Mouse (Mus musculus) monocyte, adult 5-6 weeks (primary cell): ENCODE measurements around the gene Osbpl5. TPM values are rescaled to one million over a fixed set of nuclear protein-coding genes. Genes with fewer than 3 reads are reported as not detected.

Source experiments
- ATAC-seq: fragments of 153-309, 156-312 bp; replicated peaks from 2 replicates; pipeline ENCODE4 v1.8.0; 2017; ENCODE audit warnings: mild to moderate bottlenecking; ENCODE audit not compliant: low TSS enrichment, insufficient number of reproducible peaks, severe bottlenecking, poor library complexity, low FRiP score
- total RNA-seq: library from RNA; stranded (forward); fragments of 200-1000, 200-491, 200-594 nt; gene quantifications from 3 replicates; pipeline ENCODE4 v1.2.3, GENCODE M21; 2017

The Osbpl5 gene
- total RNA-seq, 1 experiment from 2014 or later = 16.1 TPM

DNA sequence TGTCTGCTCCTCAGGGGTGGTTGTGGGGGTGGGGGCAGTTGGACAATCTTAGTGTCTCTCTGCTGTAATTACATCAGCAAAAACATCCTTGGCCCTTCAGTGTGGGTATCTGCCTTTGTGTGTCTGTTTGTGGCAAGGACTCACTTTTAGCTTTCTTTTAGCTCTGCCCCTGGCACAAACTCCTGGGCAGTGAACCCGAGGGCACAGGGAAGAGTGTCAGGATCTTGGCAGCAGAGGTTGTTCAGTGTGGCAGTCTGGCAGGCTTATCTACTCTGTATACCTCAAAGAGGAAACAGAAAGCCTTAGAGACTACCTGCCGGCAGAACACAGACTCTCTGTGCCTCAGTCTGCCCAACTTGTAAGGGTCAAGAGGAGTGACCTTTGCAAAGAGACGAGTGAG, 911 bp upstream of the Osbpl5 start:
- ATAC-seq = no peak

- ATAC-seq = peak; percentile 90
These were observed 224 bp upstream of the Osbpl5 start for GRCm38 (mm10) chr7:143757027-143757390.

GRCm38 (mm10) chr7:143755357-143756124, 1.2 kb downstream of the Osbpl5 start:
- ATAC-seq = 0 out of 2 replicates have a peak, but pooled peaks have one; percentile 18

DNA sequence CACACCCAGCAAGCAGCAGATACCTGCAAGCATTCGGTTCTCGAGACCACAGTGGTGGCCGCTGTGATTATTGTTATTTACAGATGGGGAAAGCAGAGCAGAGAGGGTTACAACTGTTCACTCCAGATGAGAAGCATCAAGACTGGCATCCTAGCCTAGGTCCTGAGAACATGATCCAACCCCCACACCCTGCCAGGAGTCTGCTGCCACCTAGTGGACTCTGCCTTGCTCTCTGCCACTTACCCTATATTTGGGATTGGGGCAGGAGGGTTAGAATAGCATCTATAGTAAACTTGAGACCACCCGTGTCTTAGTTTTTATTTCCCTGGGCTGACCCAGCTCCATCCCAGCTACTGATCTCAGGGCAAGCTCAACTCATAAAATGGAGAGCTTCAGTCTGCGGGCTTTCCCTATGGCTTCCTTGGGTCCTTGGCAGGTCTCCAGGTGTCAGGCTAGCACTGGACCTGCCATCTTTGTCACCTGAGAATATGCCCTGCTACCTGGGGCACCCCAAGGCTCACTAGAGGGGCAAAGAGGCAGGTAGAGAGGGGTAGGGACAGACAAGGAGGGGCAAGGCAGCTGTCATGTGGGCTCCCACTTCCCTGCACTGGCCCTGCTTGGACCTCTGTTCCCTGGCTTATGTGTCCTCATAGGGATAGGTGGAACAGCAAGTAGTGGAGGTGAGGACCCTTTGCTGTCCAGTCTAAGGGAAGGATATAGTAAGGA, 2.6 kb downstream of the Osbpl5 start:
- ATAC-seq = no peak

DNA sequence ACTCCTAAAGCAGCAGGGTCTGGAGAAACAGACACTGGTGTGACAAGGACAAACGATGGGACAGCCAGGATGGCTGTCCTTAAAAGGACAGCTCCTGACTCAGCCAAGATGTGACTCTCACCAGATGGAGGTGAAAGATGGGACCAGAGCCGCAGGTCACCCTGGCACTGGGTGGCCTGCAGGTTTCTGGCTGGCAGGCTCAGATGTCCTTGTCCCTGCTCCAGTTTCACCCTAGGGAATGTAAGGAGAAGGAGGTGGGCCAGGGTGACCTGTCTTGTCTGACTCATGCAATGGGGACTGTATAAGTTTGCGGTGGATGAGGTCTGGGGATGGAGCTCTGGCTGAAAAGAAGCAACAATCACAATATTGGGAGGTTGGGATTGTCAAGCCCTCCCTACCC, 4.2 kb downstream of the Osbpl5 start:
- no peak for ATAC-seq

GRCm38 (mm10) chr7:143752056-143752455, 4.7 kb downstream of the Osbpl5 start:
- ATAC-seq = no peak

GRCm38 (mm10) chr7:143751380-143751779, 5.4 kb downstream of the Osbpl5 start:
- ATAC-seq = no peak

GRCm38 (mm10) chr7:143749045-143749444, 7.7 kb downstream of the Osbpl5 start:
- ATAC-seq = no peak

DNA sequence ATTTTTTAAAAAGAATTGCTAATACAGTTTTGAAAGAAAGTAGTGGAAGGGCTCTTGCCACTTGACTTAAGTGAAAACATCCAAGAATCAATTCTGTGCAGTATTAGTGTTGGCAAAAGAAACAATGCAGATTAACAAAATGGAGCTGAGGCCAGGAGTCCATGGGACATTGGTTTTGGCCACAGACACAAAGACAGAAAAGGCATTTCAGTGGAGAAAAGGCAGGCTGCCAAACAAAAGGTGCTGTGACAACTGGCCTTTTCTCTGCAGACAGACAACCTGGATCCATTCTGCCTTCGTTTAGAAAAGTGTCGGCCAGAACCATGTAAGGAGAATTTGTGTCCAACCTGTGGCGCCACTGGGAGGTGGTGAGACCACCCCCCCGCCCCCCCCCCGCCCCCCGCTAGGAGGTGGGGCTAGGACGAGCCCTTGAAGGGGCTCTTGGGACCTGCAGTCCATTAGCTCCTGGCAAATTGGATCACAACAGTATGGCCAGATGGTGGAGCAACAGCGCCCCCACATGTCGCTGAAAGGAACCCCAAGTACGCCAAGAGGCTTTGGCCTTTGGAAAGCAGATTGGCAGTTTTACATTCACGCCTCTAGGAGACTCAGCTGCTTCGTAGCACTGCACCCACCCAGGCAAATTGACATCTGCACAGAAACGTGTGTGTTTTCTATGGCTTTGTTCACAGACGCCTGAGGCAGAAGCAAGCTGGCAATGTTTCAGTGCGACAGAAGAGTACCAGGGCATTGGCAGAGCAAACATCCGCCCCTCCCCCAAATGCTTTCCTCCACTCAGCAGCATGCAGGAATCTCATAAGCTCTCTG, 8.5 kb downstream of the Osbpl5 start:
- ATAC-seq = peak; percentile 56; the same call in 1 of the 2 replicates

- no peak for ATAC-seq
These were observed 16.1 kb downstream of the Osbpl5 start for GRCm38 (mm10) chr7:143740653-143741052.

DNA sequence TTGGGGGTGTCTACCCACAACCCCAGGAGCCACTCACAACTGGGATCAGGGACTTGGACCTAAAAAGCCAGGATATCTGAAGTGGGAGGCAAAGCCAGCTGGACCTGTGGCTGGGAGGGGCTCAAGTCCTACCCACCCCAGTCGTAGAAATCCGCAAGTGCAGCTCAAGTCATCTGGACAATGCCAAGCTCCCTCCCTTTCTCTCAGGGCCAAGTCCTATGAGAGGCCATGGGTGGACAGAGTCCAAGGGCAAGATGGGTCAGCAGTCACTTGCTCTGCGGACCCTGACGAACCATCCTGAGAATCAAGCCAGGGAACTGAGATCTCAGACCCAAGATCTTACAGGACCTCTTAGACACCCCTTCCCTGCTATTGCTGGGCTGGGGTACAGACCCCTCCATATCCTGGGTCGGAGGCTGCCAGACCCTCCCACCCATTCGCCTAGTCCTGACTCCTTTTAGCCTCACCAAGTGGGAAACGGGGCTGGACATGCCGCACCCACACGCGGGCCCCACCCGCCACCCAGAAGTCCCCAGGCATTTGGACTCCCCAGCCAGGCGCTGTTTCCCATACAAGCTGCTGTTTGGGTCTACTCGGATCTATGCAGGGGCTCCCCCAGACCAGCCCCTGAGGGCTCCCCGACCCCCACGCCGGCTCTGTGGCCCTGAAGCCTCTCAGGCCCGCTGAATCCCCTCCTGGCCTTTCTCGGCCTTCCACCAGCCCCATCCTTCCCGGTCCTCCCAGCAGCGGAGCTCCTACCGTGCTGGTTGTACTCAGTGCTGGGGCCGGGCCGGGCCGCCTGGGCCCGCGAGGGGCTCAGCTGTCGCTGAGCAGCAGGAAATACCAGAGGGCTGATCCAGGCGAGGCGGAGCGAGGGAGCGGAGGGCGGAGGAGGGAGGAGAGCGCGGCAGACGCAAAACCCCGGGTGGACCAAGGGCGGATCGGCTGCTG, 17.0 kb downstream of the Osbpl5 start:
- no peak for ATAC-seq

- no peak for ATAC-seq
These were observed 18.2 kb downstream of the Osbpl5 start for GRCm38 (mm10) chr7:143738601-143739006.

- ATAC-seq = no peak
These were observed 18.6 kb downstream of the Osbpl5 start for GRCm38 (mm10) chr7:143738194-143738593.

GRCm38 (mm10) chr7:143733746-143734145, 23.0 kb downstream of the Osbpl5 start:
- no peak for ATAC-seq

DNA sequence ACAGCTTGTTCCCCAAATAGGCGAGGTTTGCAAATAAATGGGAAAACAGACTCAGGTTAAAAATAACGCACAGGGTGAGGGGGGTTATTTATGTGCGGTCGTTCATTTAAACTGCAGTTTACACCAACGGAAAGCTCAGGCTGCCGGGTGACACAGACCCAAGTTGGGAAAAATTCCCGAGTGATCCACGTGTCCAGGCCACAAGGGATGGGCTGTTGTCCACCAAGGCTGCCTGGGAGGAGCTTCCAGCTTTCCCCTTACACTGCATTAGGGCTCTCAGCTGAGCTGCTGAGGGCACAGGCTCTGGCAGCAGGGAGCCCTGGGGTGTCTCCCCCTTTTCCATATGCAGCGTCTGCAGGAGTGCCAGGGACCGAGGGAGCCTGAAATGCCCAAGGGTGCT, 26.9 kb downstream of the Osbpl5 start:
- no peak for ATAC-seq

DNA sequence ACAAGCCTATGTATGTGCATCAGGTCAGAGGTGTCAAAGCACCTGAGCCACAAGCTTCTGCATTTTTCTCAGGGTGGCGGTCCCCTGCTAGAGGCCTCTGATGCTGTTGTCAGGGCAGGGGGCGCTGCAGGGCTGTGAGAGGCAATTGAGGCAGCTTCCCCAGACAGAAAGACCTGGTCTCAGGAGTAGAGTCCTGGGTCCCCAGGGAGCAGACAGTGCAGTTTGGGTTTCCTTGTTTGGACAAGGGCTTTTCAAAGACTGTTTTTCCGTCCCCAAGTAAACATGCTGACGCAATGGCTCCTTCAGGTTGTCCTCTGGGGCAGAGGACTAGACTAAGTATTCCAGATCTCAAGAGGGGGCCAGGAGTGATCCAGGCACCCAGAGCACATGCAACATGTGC, 30.4 kb downstream of the Osbpl5 start:
- no peak for ATAC-seq

- no peak for ATAC-seq
These were observed 32.9 kb downstream of the Osbpl5 start for GRCm38 (mm10) chr7:143723841-143724240.

GRCm38 (mm10) chr7:143722646-143723045, 34.1 kb downstream of the Osbpl5 start:
- ATAC-seq = no peak
